Mouse (Mus musculus): ENCODE measurements around the gene Spock2. TPM values are rescaled to one million over a fixed set of nuclear protein-coding genes. Genes with fewer than 3 reads are reported as not detected.

Spock2 gene
- total RNA-seq, 1 experiment, result 4.1 TPM

DNA sequence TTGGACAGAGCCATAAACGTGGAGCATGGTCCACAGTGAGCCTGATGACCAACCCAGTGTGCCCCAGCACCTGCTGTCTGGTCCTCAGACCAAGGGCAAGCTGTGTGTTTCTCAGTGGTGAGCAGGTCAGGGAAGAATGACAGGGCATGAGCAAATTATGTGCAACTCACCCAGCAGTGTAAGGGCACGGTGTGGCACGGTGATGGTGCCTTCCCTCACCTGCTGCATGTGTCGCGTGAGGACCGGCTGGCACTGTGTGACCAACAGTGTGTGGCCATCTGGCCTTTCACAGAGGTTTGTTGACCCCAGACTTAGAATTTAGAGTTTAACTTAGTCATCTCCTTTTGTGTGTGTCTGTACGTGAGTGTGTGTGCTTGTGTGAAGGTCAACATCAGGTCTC is 28.8 kb upstream of the Spock2 start:
- H3K27ac ChIP-seq (ENCODE audit: insufficient read depth, low read depth, low read length, poor library complexity, severe bottlenecking), result no peak overlapping the region
- no peaks in the 10 kb centered on the region for H3K36me3 ChIP-seq (ENCODE audit: control insufficient read depth, insufficient read depth, low read length, poor library complexity, severe bottlenecking)
- no peak overlapping the region for H3K4me3 ChIP-seq (ENCODE audit: insufficient read depth in 1 of 2, low read depth in 1 of 2, low read length in 2 of 2, poor library complexity in 1 of 2, severe bottlenecking in 1 of 2)
- H3K4me1 ChIP-seq (ENCODE audit: control insufficient read depth in 2 of 2, insufficient read depth in 2 of 2, low read length in 2 of 2, poor library complexity in 1 of 2), result peaks cover 6 to 16% of the 10 kb centered on the region in 2 experiments
- H3K9ac ChIP-seq (ENCODE audit: insufficient read depth, low read depth, low read length, poor library complexity, severe bottlenecking), result no peak overlapping the region
- in situ Hi-C loops (cut with MboI; ENCODE audit: low sequenced_read_pairs in 2 of 2, unreplicated experiment in 2 of 2), result no loop called here
- H3K9me3 ChIP-seq (ENCODE audit: control insufficient read depth, insufficient read depth, low read depth, low read length), result no peaks in the 10 kb centered on the region
- no peak for TF ChIP-seq HCFC1 (IDR thresholded peaks at IDR 0.05; ENCODE audit: borderline replicate concordance, insufficient read depth, low read length)
- no peak for DNase-seq (ENCODE audit: low read depth, low spot score)

DNA sequence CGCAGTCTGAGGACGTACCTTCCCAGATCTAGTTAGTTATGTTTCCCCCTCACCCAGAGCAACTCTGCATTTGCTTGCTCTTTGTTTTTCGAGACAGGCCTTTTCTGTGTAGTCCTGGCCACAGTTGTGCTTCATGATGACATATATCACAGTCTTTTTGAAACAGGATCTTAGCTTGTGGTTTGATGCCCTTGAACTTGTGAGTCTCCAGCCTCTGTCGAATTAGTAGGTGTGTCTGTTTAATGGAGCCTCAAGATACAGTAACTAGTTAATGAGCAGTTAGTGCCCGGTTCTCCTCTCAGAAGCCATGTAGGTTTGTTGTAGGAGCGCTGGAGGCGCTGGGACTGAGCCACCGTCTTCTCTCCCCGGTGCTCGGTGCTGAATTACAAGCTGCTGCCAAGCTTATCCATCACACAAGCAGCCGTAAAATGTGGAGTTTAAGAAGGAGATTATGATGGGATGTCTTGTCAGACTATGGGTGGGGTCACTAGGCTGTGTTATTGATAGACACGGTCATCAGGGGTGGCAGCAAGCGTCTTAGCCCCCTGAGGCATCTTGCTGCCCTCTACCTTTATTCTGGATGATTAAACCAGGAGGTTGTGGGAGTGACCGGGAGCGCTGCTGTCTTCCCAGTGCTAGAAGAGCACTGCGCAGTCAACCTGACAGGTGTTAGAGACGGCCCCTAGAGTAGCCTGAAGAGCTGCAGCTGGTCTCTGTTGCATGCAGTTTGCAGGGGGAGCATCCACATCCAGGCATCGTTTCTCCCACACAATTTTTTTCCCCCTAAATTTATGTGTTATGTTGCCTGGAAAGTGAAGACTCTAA is 28.1 kb upstream of the Spock2 start:
- Histone ChIP-seq H3K9ac (ENCODE audit: insufficient read depth, low read depth, low read length, poor library complexity, severe bottlenecking) (no peak overlapping the region), H3K9me3 (ENCODE audit: control insufficient read depth, insufficient read depth, low read depth, low read length) (no peaks in the 10 kb centered on the region), H3K27ac (ENCODE audit: insufficient read depth, low read depth, low read length, poor library complexity, severe bottlenecking) (no peak overlapping the region), H3K4me3 (ENCODE audit: insufficient read depth in 1 of 2, low read depth in 1 of 2, low read length in 2 of 2, poor library complexity in 1 of 2, severe bottlenecking in 1 of 2) (no peak overlapping the region), H3K4me1 (ENCODE audit: control insufficient read depth in 2 of 2, insufficient read depth in 2 of 2, low read length in 2 of 2, poor library complexity in 1 of 2) (peaks cover 6 to 21% of the 10 kb centered on the region in 2 experiments), H3K36me3 (ENCODE audit: control insufficient read depth, insufficient read depth, low read length, poor library complexity, severe bottlenecking) (no peaks in the 10 kb centered on the region)
- TF ChIP-seq CHD2 (IDR thresholded peaks at IDR 0.05; ENCODE audit: low read depth, low read length) (no peak), ZNF384 (IDR thresholded peaks at IDR 0.05; ENCODE audit: low read depth, low read length) (no peak), ZC3H11A (IDR thresholded peaks at IDR 0.05; ENCODE audit: borderline replicate concordance, low read depth, low read length) (no peak), HCFC1 (IDR thresholded peaks at IDR 0.05; ENCODE audit: borderline replicate concordance, insufficient read depth, low read length) (no peak), MAFK (IDR thresholded peaks at IDR 0.05; ENCODE audit: insufficient read depth, low read depth, low read length) (no peak)
- DNase-seq (ENCODE audit: low read depth, low spot score), result no peak
- in situ Hi-C loops (cut with MboI; ENCODE audit: low sequenced_read_pairs in 2 of 2, unreplicated experiment in 2 of 2), result no loop called here

DNA sequence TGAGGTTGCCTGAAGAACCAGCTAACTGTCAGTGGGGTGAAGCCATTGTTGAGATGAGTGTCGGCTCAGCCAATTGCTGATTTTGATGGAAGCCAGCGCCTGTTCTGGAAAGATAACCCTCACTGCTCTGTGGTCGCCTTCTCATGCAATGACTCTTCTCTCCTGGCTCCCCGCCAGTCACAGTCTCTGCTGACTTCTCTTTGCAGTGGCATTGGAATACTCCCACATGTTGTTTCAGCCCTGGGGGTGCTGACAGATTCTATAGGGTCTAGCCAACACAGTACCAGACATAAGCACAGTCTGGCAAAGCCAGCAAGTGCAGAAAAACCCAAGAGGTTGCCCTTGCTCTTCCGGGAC is 27.5 kb upstream of the Spock2 start:
- Histone ChIP-seq H3K4me3 (ENCODE audit: insufficient read depth in 1 of 2, low read depth in 1 of 2, low read length in 2 of 2, poor library complexity in 1 of 2, severe bottlenecking in 1 of 2) (no peak overlapping the region), H3K9me3 (ENCODE audit: control insufficient read depth, insufficient read depth, low read depth, low read length) (no peaks in the 10 kb centered on the region), H3K36me3 (ENCODE audit: control insufficient read depth, insufficient read depth, low read length, poor library complexity, severe bottlenecking) (no peaks in the 10 kb centered on the region), H3K27ac (ENCODE audit: insufficient read depth, low read depth, low read length, poor library complexity, severe bottlenecking) (no peak overlapping the region), H3K4me1 (ENCODE audit: control insufficient read depth in 2 of 2, insufficient read depth in 2 of 2, low read length in 2 of 2, poor library complexity in 1 of 2) (peaks cover 6 to 21% of the 10 kb centered on the region in 2 experiments), H3K9ac (ENCODE audit: insufficient read depth, low read depth, low read length, poor library complexity, severe bottlenecking) (no peak overlapping the region)
- no peak for TF ChIP-seq HCFC1 (IDR thresholded peaks at IDR 0.05; ENCODE audit: borderline replicate concordance, insufficient read depth, low read length)
- no peak for TF ChIP-seq MAFK (IDR thresholded peaks at IDR 0.05; ENCODE audit: insufficient read depth, low read depth, low read length)
- TF ChIP-seq ZNF384 (IDR thresholded peaks at IDR 0.05; ENCODE audit: low read depth, low read length), result no peak
- no peak for TF ChIP-seq ZC3H11A (IDR thresholded peaks at IDR 0.05; ENCODE audit: borderline replicate concordance, low read depth, low read length)
- TF ChIP-seq CHD2 (IDR thresholded peaks at IDR 0.05; ENCODE audit: low read depth, low read length), result no peak
- in situ Hi-C loops (cut with MboI; ENCODE audit: low sequenced_read_pairs in 2 of 2, unreplicated experiment in 2 of 2), result no loop called here
- no peak for DNase-seq (ENCODE audit: low read depth, low spot score)

DNA sequence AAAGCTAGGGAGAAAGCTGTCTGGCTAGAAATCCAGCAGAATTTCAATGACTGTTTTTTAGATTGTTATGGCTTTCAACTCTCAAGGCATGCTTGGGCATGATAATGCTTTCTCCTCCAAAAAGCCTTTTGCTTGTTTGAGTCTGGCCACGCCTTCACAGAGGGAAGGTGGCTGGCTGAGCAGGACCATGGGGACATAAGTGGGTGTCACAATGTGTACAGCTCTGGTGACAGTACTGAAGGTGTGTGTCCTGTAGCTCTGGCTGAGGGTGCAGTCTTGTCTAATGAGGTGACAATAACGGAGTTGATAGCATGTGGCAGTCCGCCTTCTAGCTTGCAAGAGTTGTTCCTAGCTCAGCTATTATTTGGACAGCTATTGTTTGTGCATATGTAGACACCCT is 25.8 kb upstream of the Spock2 start:
- TF ChIP-seq HCFC1 (IDR thresholded peaks at IDR 0.05; ENCODE audit: borderline replicate concordance, insufficient read depth, low read length), result no peak
- TF ChIP-seq ZC3H11A (IDR thresholded peaks at IDR 0.05; ENCODE audit: borderline replicate concordance, low read depth, low read length), result no peak
- no peak for TF ChIP-seq MAFK (IDR thresholded peaks at IDR 0.05; ENCODE audit: insufficient read depth, low read depth, low read length)
- TF ChIP-seq CHD2 (IDR thresholded peaks at IDR 0.05; ENCODE audit: low read depth, low read length), result no peak
- no peak for TF ChIP-seq ZNF384 (IDR thresholded peaks at IDR 0.05; ENCODE audit: low read depth, low read length)
- no peak for DNase-seq (ENCODE audit: low read depth, low spot score)
- H3K4me1 ChIP-seq (ENCODE audit: control insufficient read depth in 2 of 2, insufficient read depth in 2 of 2, low read length in 2 of 2, poor library complexity in 1 of 2), result peaks cover 6 to 21% of the 10 kb centered on the region in 2 experiments
- H3K36me3 ChIP-seq (ENCODE audit: control insufficient read depth, insufficient read depth, low read length, poor library complexity, severe bottlenecking), result no peaks in the 10 kb centered on the region
- no peak overlapping the region for H3K4me3 ChIP-seq (ENCODE audit: insufficient read depth in 1 of 2, low read depth in 1 of 2, low read length in 2 of 2, poor library complexity in 1 of 2, severe bottlenecking in 1 of 2)
- H3K27ac ChIP-seq (ENCODE audit: insufficient read depth, low read depth, low read length, poor library complexity, severe bottlenecking), result no peak overlapping the region
- no peaks in the 10 kb centered on the region for H3K9me3 ChIP-seq (ENCODE audit: control insufficient read depth, insufficient read depth, low read depth, low read length)
- no peak overlapping the region for H3K9ac ChIP-seq (ENCODE audit: insufficient read depth, low read depth, low read length, poor library complexity, severe bottlenecking)
- in situ Hi-C loops (cut with MboI; ENCODE audit: low sequenced_read_pairs in 2 of 2, unreplicated experiment in 2 of 2), result no loop called here

DNA sequence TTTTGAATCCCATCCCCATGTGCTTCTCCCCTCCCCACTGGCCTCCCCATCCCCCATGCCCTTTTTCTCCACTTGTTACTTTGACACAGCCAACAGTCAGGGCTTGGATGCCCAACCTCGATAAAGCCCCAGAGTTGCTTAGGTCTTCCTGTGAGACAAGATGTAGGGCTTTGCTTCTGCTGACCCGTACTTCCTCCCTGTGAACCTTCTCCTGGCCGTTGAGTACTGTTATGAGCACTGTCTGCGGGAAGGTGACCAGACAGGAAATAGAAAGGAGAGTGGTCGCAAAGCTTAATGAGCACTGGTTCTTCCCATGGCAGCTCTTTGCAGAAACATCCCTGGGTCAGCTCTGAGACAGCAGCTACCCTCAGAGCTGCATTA is 25.4 kb upstream of the Spock2 start:
- H3K4me3 ChIP-seq (ENCODE audit: insufficient read depth in 1 of 2, low read depth in 1 of 2, low read length in 2 of 2, poor library complexity in 1 of 2, severe bottlenecking in 1 of 2), result no peak overlapping the region; a peak in 1 of 4 replicates
- no peak for TF ChIP-seq ZC3H11A (IDR thresholded peaks at IDR 0.05; ENCODE audit: borderline replicate concordance, low read depth, low read length)
- no peak for TF ChIP-seq CHD2 (IDR thresholded peaks at IDR 0.05; ENCODE audit: low read depth, low read length)
- TF ChIP-seq MAFK (IDR thresholded peaks at IDR 0.05; ENCODE audit: insufficient read depth, low read depth, low read length), result no peak
- TF ChIP-seq HCFC1 (IDR thresholded peaks at IDR 0.05; ENCODE audit: borderline replicate concordance, insufficient read depth, low read length), result no peak
- no peak for TF ChIP-seq ZNF384 (IDR thresholded peaks at IDR 0.05; ENCODE audit: low read depth, low read length)
- H3K36me3 ChIP-seq (ENCODE audit: control insufficient read depth, insufficient read depth, low read length, poor library complexity, severe bottlenecking), result no peaks in the 10 kb centered on the region
- no peak overlapping the region for H3K27ac ChIP-seq (ENCODE audit: insufficient read depth, low read depth, low read length, poor library complexity, severe bottlenecking)
- in situ Hi-C loops (cut with MboI; ENCODE audit: low sequenced_read_pairs in 2 of 2, unreplicated experiment in 2 of 2), result no loop called here
- H3K9me3 ChIP-seq (ENCODE audit: control insufficient read depth, insufficient read depth, low read depth, low read length), result no peaks in the 10 kb centered on the region
- no peak for DNase-seq (ENCODE audit: low read depth, low spot score)
- H3K4me1 ChIP-seq (ENCODE audit: control insufficient read depth in 2 of 2, insufficient read depth in 2 of 2, low read length in 2 of 2, poor library complexity in 1 of 2), result peaks cover 6 to 21% of the 10 kb centered on the region in 2 experiments
- H3K9ac ChIP-seq (ENCODE audit: insufficient read depth, low read depth, low read length, poor library complexity, severe bottlenecking), result no peak overlapping the region

Measured in ES-E14 (cell line).